Mouse (Mus musculus) layer of hippocampus, postnatal 36 days (tissue): ENCODE data around the gene Cep350. TPM values are rescaled to one million over a fixed set of nuclear protein-coding genes. Genes with fewer than 3 reads are reported as not detected.

ENCODE experiments used
- DNase-seq, 2 experiments: peaks; one replicate each; pipeline ENCODE4 v3.0.0; 2022
- total RNA-seq, 2 experiments: library from RNA; stranded (reverse); gene quantifications; 2 replicates each; pipeline ENCODE4 v1.2.3; 2021

The Cep350 gene
- 10 to 100 TPM; 47.4 to 51.9 TPM for total RNA-seq

GRCm38 (mm10) chr1:155973068-155973718 lies at the start of gene Cep350:
Gene Cep350 (minus strand): TSS chr1:155973255.
- peak; percentile 96 to 97 for DNase-seq

GRCm38 (mm10) chr1:156020402-156020801 lies 47.3 kb upstream of the Cep350 start:
- no peak for DNase-seq

GRCm38 (mm10) chr1:156019800-156020199 lies 46.7 kb upstream of the Cep350 start:
- no peak for DNase-seq

- no peak for DNase-seq
These were observed 35.9 kb upstream of the Cep350 start for GRCm38 (mm10) chr1:156009003-156009402.

- no peak for DNase-seq
These were observed 32.9 kb upstream of the Cep350 start for GRCm38 (mm10) chr1:156005906-156006305.

GRCm38 (mm10) chr1:156003201-156003935 lies 30.3 kb upstream of the Cep350 start:
- DNase-seq, result no peak

- DNase-seq, result no peak
These were observed 29.3 kb upstream of the Cep350 start for GRCm38 (mm10) chr1:156002366-156002765.

- DNase-seq, result no peak
These were observed 22.6 kb upstream of the Cep350 start for GRCm38 (mm10) chr1:155995612-155996011.

- DNase-seq, result no peak
These were observed 21.5 kb upstream of the Cep350 start for GRCm38 (mm10) chr1:155994524-155994923.

GRCm38 (mm10) chr1:155990391-155990790 lies 17.3 kb upstream of the Cep350 start:
- DNase-seq, result no peak

GRCm38 (mm10) chr1:155989387-155989786 lies 16.3 kb upstream of the Cep350 start:
- no peak for DNase-seq

GRCm38 (mm10) chr1:155987625-155988024 lies 14.6 kb upstream of the Cep350 start:
- no peak for DNase-seq

- DNase-seq, result no peak
These were observed 1.9 kb upstream of the Cep350 start for GRCm38 (mm10) chr1:155974931-155975330.

- DNase-seq, result peak; percentile 7 to 16
These were observed 794 bp upstream of the Cep350 start for GRCm38 (mm10) chr1:155973719-155974379.

- no peak for DNase-seq
These were observed 648 bp downstream of the Cep350 start for GRCm38 (mm10) chr1:155972146-155973067.

- no peak for DNase-seq
These were observed 23.9 kb downstream of the Cep350 start for GRCm38 (mm10) chr1:155949170-155949569.

- DNase-seq, result no peak
These were observed 28.7 kb downstream of the Cep350 start for GRCm38 (mm10) chr1:155944361-155944760.

- no peak for DNase-seq
These were observed 35.6 kb downstream of the Cep350 start for GRCm38 (mm10) chr1:155937416-155937815.

GRCm38 (mm10) chr1:155934702-155935101 lies 38.4 kb downstream of the Cep350 start:
- DNase-seq, result no peak

- no peak for DNase-seq
These were observed 69.5 kb downstream of the Cep350 start for GRCm38 (mm10) chr1:155903561-155903960.

- no peak for DNase-seq
These were observed 71.7 kb downstream of the Cep350 start for GRCm38 (mm10) chr1:155901348-155901747.

- no peak for DNase-seq
These were observed 78.7 kb downstream of the Cep350 start for GRCm38 (mm10) chr1:155894382-155894781.
